Mouse (Mus musculus) CD4-positive, CD25-positive, alpha-beta regulatory T cell, adult 4 months (primary cell): Measurements from ENCODE around the gene Pabpn1l. TPM values are rescaled to one million over a fixed set of nuclear protein-coding genes. Genes with fewer than 3 reads are reported as not detected.

Source experiments
- ATAC-seq: one replicate; pipeline ENCODE4 v1.8.0; 2017
- polyA plus RNA-seq, 2 experiments: library from polyadenylated mRNA; unstranded; fragments of 100-300 nt; shearing (Covaris generic); gene quantifications; one replicate each; pipeline ENCODE4 v1.2.1; 2017

The Pabpn1l gene
- not detected for polyA plus RNA-seq

DNA sequence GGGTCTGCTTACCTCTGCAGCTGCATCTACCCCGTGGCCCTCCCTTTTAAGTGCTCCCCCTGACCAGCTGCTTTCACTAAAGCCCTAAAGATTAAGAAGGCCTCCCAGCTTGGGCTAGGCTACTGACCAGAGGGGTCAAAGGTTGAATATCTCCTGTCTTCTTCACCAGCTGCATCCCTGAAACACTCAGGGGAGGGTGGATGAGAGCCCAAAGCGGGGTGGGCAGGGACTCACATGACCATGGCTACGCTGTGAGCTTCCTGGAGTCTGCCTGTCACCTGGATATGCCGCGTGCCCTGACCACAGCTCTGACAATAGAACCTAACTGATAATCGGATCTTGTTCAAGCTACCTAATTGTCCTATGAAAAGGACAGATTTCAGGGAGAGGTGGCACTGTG, at the start of gene Pabpn1l:
Gene Pabpn1l (minus strand): TSS at position 13 of the 400 bp plus-strand sequence.
- ATAC-seq = no peak

DNA sequence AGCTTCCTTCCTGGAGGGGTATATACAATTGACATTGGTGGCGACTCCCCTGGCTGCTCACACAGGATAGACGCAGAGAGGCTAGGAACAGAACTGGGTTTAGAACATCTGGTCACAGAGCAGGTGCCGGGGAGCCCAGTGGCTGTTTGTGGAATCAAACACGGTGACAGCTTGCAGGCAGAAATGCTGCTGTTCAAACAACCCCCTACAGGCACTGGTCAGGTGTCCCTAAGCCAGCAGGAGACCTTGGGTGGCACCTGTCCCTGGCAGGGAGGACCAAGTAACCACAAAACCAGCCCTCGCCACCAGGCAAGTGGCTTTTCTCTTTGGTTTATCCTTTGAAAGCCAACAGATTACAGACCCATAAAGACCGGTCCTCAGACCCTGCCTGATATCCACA, 49.4 kb upstream of the Pabpn1l start:
- ATAC-seq = no peak

DNA sequence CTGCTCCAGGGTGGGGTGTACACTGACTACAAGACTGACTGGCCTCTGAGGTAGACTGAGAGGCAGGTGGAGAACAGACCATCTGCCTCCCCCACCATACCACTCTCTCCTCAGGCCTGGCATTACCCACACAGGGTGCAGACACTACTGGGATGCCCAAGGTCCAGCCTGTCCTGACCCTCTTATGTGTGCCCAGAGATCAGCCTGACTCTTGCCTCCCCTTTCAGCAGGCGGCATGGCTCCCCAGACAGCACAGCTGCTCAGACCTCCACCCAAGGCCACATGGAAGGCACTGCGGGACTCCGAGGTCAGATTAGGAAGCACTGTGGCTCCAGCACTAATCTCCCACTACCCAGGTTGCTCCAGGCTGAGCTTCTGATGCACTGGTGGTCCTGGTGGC, 48.2 kb upstream of the Pabpn1l start:
- no peak for ATAC-seq

DNA sequence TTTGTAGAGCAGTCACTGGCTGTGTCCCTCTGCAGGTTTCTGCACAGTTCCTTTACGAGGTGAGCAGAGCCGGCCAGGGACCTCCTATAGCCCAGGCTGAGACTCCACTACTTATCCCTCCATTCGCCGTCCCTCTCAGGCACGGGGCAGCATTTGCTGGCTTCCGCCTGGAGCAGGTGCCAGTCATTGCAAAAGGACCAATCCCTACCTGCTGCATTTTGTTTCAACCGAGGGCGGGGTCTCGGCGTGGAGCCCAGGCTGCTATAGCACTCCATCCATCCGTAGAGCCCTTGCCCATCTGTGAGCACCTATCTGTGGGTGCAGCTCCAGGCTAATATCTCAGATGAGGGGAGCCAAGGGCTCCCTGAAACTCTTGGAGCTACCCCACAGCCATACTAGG, 47.5 kb upstream of the Pabpn1l start:
- ATAC-seq = no peak

DNA sequence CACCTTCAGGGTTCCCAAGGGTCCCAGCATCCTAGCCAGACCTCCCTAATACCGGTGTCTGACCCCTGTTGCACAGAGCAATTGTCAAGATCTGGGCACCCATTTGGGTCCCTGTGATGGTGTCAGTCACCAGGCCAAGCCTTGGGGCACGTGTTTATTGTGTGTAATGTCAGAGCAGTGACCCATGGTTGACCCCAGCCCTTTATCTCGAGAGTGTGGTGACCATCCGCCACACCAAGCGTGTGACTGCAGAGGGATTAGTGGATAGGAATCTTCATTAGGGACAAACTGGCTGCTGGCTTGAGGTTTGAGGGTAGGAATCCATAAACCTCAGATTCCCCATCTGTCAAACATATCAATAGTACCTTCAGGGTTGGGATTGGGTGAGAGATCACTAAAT, 46.8 kb upstream of the Pabpn1l start:
- ATAC-seq = no peak

DNA sequence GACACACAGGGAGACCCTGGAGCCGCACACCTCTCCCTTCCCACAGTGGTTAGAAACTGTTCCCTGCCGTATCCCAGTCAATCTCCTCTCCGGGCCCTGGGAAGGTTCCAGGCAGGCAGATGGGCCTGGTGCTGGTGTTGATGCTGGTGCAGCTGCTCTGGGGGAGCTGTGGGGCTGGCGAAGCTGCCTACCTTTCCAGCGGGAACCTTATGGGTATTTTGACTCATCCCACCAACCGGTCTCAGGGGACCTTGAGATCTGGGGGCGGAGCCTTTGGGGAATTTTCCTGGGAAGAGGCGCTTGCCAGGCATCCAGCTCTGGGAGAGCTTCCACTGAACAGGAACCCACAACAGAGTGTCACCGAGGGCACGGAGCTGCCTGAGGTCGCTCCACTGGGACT, 45.3 kb upstream of the Pabpn1l start:
- no peak for ATAC-seq

DNA sequence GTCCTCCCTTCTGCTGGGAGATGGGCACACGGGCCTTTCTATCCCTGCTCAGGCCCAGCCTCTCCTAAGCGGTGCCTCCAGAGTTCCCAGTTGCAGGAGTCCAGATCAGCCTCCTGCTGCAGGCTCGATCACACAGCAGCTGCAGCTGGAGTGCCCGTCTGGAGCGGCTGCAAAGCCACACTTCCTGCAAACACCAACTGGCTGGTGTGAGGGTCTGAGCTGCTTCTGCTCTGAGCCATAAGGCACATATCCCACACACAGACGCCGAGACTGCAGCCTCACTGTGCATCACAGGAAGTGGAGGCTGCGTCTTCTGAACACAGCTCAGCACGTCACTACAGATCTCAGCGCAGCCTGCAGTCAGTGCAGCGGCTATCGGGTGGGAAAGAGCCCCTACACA, 44.3 kb upstream of the Pabpn1l start:
- ATAC-seq = peak; percentile 53

DNA sequence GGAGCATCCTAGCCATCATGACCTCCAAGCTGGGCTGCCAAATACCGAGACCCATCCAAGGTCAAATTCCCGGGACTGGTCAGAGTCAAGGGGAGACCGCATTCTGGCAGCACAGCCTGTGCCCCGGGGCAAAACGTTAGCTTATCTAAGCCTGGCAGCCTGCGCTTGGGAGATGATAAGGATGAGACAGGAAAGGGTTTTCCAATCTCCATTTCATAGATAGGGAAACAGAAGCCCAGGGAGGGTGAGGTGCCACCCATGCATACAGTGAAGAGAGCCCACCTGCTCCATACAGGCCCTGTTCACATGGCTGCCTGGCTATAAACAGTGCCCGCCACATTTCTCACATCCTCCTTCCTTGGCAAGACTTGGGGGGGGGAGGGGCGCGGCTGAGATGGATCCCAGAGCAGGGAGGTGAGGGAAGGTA, 43.8 kb upstream of the Pabpn1l start:
- ATAC-seq = no peak

DNA sequence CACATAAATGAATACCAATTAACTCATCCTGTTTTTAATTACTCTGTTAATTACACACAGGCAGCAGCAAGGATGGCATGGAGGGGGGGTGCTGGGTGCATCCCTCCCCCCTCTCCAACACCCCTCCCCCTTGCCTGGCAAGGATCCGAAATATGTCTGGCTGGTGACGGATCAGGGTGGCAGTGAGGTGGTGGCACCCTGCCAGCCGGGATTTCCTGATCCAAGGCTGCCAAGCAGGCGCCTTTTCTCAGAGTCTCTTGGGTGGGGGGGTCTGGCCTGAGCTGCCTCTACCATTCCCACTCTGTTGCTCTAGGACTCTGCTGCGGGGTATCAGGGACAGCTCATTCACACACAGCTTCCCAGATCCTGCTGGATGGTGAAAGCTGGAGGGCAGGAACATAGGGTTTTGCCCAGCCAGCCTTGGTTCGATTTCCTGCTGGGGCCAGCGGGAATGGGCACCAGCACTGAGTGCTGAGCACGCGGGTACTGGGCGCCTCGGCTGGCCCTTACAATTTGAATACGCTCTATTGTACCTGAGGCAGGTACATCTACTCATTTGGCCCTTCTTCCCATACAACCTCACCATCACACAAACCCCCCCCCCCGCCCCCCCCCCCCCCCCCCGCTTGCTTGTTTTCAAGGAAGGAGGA, 43.3 kb upstream of the Pabpn1l start:
- no peak for ATAC-seq

DNA sequence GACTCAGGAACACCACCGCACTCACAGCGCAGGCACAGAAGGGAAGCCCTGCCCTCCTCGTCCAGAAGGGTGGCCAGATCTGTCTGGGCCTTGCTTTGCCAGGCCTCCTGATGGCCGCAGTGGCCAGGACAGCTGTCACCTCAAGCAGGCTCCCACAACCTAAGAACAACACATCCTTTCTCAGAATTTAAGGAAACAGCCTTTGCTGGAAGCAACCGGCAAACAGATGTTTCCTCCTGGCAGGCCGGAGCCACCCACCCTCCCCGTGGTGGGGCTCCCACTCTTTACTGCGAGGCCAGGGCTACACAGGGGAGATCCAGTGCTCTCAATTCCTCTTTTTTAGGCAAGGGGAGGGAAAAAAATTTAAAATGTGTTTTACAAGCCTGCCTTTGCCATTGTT, 42.7 kb upstream of the Pabpn1l start:
- no peak for ATAC-seq

DNA sequence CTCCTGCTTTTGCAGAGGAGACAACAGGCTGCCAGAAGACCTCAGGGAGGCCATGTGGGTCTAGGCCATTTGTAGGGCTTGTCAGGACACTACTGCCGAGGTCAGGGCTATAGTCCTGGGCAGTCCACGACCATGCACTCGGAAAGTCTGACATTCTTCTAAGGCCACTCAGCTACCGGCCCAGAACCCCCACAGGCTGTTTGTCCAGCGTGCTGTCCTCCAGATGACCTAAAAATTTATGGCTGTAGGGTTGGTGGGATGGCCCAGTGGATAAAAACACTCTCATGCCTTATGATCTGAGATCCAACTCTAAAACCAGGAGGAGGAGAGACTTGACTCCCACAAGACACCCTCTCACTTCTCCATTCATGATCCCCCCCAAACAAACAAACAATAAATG, 41.1 kb upstream of the Pabpn1l start:
- no peak for ATAC-seq

DNA sequence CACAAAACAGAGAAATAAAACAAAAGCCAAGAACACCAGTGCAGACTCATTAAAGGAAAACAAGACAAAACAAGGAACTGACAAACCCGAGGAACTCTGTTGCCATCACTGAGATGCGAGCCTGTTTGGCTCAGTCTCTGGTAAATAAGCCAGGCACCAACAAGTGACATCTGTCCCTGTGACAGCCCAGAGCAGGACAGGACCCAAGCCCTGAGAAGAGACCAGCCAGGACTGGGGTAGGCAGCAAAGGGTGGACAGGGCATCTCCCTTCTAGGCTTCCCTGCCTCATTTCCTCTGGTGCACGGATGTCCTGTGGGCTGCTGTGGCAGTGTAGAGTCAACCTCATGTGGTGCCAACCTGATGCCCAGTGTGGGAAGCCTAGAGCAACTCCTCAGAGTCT, 40.6 kb upstream of the Pabpn1l start:
- ATAC-seq = no peak

DNA sequence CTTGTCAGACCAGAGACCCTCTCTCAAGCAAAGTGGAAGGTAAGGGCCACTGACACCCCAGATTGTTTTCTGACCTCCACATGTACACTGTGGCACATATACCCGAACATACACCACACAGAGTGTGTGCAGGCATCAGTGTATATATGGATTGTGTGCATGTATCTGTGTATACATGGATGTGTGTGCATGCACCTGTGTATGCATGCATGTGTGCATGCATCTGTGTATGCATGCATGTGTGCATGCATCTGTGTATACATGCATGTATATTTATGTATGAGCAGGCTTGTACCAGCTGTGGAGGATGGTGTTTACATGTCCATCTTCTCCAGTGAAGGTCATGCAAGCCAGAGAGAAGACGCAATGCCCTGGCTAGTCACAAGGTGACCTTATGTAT, 39.4 kb upstream of the Pabpn1l start:
- ATAC-seq = no peak

DNA sequence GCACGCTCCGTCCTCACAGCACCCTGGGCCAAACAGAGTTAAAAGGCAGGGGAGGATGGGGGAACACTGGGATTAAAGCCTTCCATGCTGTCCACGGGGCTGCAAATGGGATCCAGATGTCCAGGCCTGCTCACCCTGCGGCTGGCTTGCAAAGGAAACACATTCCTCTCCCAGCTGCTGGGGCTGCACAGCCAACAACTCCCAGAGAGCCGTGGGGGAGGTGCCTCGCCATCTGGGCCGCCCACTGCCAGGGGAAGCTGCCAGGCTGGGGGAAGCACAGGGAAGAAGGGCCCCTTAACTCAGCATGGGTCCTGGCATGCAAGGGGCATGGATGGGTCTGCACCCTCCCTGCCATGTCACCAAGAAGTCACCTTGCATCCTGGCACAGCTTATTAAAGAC, 38.6 kb upstream of the Pabpn1l start:
- ATAC-seq = no peak

DNA sequence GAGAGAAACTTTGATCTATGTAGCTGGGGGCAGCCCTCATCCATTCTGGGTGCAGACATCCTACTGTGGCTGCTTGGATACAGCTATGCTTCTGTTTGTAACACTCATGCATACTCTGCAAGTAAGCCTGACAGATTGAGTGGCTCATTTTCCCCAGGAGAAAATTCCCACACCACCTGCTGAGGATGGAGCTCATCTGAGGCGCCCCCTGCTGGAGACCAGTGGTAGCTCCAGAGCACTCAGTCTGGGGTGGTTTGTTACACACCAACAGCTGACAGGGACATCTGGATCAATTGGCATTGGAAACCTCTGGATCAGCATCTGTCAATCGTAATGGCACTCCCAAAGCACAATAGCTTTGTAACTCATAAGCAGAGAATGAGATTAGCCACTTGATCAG, 37.5 kb upstream of the Pabpn1l start:
- ATAC-seq = no peak

DNA sequence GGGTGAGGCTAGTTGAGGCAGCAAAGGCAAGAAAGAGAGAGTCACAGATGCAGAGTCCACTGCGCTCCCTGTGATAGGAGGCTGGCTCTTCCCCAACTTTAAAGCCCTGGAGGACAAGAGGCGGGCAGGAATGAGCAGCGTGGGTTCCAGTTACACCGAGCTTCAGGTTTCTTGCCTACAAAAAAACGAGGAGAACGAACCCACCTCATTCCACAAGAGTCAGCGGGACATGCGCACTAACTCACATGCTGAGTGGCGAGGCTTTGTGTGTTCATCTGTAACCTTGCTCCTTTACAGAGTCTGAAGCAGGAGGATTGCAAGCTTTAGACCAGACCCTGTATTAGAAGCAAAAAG, 36.2 kb upstream of the Pabpn1l start:
- no peak for ATAC-seq

DNA sequence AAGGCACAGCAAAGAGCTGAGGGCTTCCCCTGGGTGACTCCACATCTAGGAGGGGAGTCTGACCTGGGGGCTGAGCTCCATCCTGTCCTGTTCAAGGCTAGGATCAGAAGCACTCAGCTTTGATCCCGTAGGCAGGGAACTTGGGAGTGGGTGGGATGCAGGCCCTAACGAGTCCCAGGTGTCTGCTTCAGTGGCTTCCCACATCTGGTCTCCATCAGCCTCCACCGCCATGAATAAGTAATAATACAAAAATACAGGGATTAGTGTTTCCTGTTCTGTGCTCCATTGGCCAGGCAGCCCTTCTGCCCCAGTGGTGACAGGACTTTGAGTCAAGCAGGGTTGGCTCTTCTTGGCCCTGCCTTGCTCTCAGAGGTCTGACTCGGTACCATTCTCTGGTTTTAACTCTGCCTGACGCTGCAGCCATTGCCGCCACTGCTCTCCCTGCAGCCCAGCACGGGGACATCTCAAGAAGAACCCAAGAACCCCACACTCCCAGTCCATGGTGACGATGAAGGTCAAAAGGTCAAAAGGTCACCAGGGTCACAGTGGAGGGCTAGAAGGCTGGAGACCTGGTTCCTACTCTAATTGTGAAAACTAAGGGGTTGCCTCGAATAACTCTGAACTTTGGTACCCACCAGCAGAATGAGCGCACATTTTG, 35.7 kb upstream of the Pabpn1l start:
- no peak for ATAC-seq

DNA sequence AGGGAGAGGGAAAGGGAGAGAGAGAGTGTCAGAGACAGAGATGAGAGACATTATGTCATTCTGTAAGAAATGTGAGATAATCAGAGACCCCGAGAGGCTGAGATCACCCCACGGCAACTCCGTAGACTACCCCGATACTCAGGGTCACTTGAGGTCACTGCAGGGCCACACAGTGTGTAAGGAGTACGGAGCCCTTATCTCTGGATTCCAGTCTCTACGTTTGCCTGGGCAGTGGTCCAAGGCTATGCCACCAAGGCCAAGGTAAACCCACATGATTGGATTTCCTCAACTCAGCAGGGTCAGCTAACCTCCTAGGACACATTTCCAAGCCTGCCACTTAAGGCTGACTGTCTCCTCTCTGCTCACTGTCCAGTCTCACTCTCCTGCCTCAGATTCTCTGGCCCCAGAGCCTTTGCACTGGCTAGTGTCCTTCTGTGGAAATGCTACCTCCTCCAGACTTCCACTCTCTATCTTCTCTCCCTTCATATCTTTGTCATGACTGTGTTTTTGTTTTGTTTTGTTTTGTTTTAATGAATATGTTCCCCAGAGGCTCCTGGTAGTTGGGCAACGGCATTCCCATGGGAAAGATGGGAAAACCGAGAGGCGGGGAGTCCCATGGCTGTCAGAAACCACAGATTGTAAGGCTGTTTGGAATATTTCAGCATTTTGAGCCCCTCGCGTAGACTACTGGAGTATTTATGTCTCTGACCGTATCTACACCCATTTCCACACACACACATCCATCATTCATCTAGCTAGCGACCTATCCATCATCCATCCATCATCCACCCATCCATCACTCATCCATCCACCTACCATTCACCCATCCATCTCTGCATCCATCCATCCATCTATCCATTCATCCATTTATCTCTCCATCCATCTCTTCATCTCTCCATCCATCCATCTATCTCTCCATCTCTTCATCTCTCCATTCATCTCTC, 33.8 kb upstream of the Pabpn1l start:
- no peak for ATAC-seq

DNA sequence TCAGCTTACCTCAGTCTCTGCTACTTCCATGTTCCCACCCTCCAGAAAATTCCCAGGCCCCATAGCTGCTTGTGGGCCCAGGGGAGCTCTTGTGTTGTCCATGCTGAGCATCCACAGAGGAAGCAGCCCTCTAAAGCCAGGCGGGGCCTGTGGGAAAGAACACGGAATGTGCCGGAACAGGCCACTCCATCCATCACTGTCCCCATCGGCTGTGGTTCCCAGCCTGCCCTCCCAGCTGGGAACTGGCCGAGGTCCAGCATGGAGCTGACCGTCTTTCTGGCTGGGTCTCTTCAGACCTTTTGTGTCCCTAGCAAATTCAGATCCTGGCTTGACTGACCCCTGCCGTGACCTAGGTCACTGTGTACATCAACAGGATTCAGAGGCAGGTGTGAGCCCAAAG, 32.2 kb upstream of the Pabpn1l start:
- no peak for ATAC-seq

DNA sequence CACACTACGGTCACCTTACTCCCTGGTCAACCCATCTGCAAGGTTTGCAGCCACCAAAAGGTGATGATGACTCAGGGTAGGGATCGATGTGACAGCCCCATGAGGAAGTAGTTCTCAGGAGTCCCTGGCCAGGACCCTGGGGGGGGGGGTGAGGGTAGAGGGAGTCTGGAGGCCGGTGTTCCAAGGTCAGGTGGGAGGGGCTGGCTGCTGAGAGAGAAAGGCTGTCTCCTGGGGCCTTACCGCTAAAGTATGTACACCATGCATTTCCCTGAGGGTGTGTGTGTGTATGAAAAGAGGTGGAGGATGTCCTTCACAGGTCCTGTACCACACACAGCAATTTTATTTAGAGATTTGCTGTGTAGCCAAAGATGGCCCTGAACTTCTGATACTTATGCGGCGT, 30.1 kb upstream of the Pabpn1l start:
- no peak for ATAC-seq

DNA sequence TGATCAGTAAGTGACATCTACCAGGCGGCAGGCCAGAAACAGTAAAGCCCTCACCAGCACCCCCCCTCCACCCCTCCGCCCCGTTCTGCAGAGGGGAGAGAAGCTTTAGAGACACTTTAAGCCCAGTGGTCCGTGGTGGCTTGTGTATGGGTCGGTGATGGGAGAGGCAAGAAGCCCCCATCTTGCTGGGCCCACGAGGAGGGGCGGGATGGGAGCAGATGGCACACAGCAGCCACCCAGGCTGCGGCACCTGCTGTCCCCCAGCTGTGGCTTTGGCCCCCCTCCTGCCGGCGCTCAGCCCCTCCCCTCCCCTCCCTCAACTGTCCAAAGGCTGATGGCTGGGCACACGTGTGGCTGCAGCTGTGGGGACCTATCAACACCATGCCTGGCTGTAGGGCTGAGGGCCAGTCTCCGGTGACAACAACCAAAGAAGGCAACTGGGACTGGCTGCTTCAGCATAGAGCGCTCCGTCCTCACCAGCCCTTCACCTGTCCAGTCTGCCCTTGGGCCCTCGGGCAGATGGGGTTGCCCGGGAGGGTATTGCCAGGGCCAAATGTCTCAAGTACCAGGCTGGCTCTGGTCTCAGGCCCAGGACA, 28.9 kb upstream of the Pabpn1l start:
- ATAC-seq = no peak

DNA sequence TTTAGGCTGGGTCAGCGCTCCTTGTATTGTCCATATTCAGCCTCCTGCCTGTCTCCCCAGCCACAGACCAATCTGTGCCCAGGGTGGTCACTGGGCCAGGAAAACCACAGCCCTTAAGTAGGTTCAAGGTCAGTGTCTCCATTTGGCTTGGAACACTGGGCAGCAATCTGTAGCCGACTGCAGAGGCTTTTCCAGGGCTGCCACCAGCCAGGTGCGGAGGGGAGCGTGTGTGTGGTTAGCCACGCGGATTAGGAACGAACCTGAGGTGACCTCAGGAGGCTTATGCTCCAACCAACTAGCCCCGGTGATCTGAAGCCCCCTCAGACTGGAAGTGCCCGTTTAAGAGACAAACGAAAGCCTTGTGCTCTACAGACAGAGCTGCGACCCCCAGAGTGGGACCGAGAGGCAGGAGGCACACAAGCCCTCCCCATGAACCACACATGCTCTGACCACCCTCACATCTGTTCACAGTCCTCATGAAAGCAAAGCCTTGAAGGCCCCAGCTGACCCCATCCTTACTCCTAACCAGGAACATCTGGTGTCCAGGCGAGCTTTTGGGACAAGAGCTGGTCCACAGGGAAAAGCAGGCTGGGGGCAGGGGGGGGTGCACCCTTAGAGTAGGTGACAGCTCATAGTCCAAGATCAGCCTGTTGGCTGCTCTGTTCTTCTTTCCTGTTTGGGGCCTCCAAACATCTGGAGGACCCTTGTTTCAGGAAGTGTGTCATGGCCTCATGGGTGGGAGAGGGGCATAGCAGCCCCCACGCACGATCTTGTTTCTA, 25.8 kb upstream of the Pabpn1l start:
- no peak for ATAC-seq

DNA sequence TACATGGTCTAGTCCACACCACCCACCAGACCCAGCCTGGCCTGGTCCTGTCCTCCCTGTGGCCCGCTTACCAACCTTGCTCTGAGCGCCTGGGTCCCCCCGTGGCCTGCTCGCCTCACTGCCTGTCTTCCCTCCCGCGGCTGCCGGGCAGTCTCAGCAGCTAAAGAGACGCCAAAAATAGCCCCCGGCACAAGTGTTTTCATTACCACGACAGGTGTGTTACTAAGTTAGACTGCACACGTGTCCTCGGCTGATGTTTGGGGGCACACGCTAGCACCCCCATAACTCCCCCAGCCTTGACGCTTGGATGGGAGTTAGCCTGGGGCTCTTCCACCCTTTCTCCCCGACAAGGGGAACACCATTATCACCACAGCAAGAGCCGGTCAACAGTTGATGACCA, 23.8 kb upstream of the Pabpn1l start:
- no peak for ATAC-seq
